Mouse (Mus musculus) heart, adult 2 months (tissue): ENCODE measurements around the gene Acp7. TPM values are rescaled to one million over a fixed set of nuclear protein-coding genes. Genes with fewer than 3 reads are reported as not detected.
A peak's percentile ranks its signal among the peaks of the same experiment; 100 is the strongest.

ENCODE experiments used
- DNase-seq, 2 experiments: peaks; one replicate each; pipeline ENCODE4 v3.0.0; 2021
- H3K27ac ChIP-seq: fragments of 200-600 bp; 2 replicates; pipeline ENCODE4 v1.8.1; 2022
- H3K27me3 ChIP-seq: fragments of 200-500 bp; 2 replicates; pipeline ENCODE4 v1.6.1; 2012; ENCODE audit warnings: mild to moderate bottlenecking, low read length, inconsistent platforms, mixed read lengths; ENCODE audit not compliant: control insufficient read depth, insufficient read depth
- H3K36me3 ChIP-seq: fragments of 200-500 bp; 2 replicates; pipeline ENCODE4 v1.6.1; 2012; ENCODE audit warnings: low read length, inconsistent platforms; ENCODE audit not compliant: control insufficient read depth, insufficient read depth
- H3K4me1 ChIP-seq: fragments of 200-500 bp; 2 replicates; pipeline ENCODE4 v1.6.1; 2011; ENCODE audit warnings: low read length; ENCODE audit not compliant: control insufficient read depth, insufficient read depth
- H3K4me3 ChIP-seq: fragments of 200-600 bp; 2 replicates; pipeline ENCODE4 v1.8.1; 2022
- H3K79me2 ChIP-seq: fragments of 200-500 bp; replicated peaks from 2 replicates; pipeline ENCODE4 v1.6.1; 2012; ENCODE audit warnings: mild to moderate bottlenecking, inconsistent platforms, low read length, moderate library complexity, mixed read lengths; ENCODE audit not compliant: control insufficient read depth, insufficient read depth
- H3K9ac ChIP-seq: fragments of 200-500 bp; 2 replicates; pipeline ENCODE4 v1.6.1; 2012; ENCODE audit warnings: low read depth, mild to moderate bottlenecking, control low read depth, inconsistent platforms, low read length, mixed read lengths
- CTCF ChIP-seq: fragments of 200-600 bp; IDR thresholded peaks from 2 replicates; pipeline ENCODE4 v1.8.1; 2022; ENCODE audit warnings: antibody characterized with exemption, mild to moderate bottlenecking, moderate library complexity
- EP300 ChIP-seq: fragments of 200-500 bp; IDR thresholded peaks from 2 replicates; pipeline ENCODE4 v1.6.1; 2011; ENCODE audit warnings: low read depth, low read length, control low read depth; ENCODE audit not compliant: insufficient read depth
- POLR2A ChIP-seq: fragments of 200-500 bp; IDR thresholded peaks from 2 replicates; pipeline ENCODE4 v1.6.1; 2011; ENCODE audit warnings: mild to moderate bottlenecking, low read depth, low read length, control low read depth; ENCODE audit not compliant: insufficient read depth
- WGBS: fragments of 180-500 bp; shearing (Covaris S2); methylation state at CpG from one replicate; pipeline ENCODE4 v1.1.7; 2018; 5-methylcytosine and 5-hydroxymethylcytosine counted together
- intact Hi-C: fragments of 180-260 bp; cut with DNase I; formaldehyde crosslinking; loops from one replicate; pipeline ENCODE4 v1.15.1; 2025
- polyA plus RNA-seq: library from polyadenylated mRNA; depleted of rRNA; stranded (reverse); fragments of >200 nt; gene quantifications from 2 replicates; pipeline ENCODE4 v1.2.3, GENCODE M21; 2012
- total RNA-seq, 2 experiments: library from RNA; stranded (reverse); gene quantifications; 2 replicates each; pipeline ENCODE4 v1.2.3; 2021

The Acp7 gene
- total and polyA plus RNA-seq, 3 experiments, result 0.49 TPM; not detected in 2

GRCm38 (mm10) chr7:28598951-28599350 is 32.2 kb downstream of the Acp7 start:
- H3K9ac ChIP-seq, result no peak overlapping the region
- no peak for DNase-seq
- no peaks in the 10 kb centered on the region for H3K27me3 ChIP-seq
- no peaks in the 10 kb centered on the region for H3K79me2 ChIP-seq
- H3K27ac ChIP-seq, result no peak overlapping the region
- H3K36me3 ChIP-seq, result no peaks in the 10 kb centered on the region
- 56% methylated on average over 2 of the region's 2 CpGs for WGBS
- peaks cover 8% of the 10 kb centered on the region for H3K4me1 ChIP-seq
- no peak overlapping the region for H3K4me3 ChIP-seq
- intact Hi-C loops, result loop anchor here (5.0 kb wide), 1 partner anchor 227 kb away; the partner anchor contains the start of gene Plekhg2
- no peak for TF ChIP-seq CTCF
- no peak for TF ChIP-seq POLR2A
- no peak for TF ChIP-seq EP300

- no peaks in the 10 kb centered on the region for H3K79me2 ChIP-seq
- TF ChIP-seq POLR2A (0 out of 2 replicates have a peak, but pooled peaks have one; percentile 24), CTCF (peak; percentile 64), EP300 (no peak)
- peak within 1 kb of the TSS; percentile 67 for H3K4me3 ChIP-seq
- H3K27ac ChIP-seq, result peak within 1 kb of the TSS; percentile 15
- H3K4me1 ChIP-seq, result peaks cover 12% of the 10 kb centered on the region
- DNase-seq, result peak; percentile 100
- intact Hi-C loops, result loop anchor here (5.0 kb wide), 1 partner anchor 226 kb away; the partner anchor contains the start of gene Plekhg2
- peak within 1 kb of the TSS; percentile 73 for H3K9ac ChIP-seq
- no peaks in the 10 kb centered on the region for H3K27me3 ChIP-seq
- H3K36me3 ChIP-seq, result no peaks in the 10 kb centered on the region
- WGBS, result under 1% methylated on average over 66 of the region's 66 CpGs
These were observed 33.3 kb downstream of the Acp7 start, which contains the start of the genes Samd4b and Pak4 for GRCm38 (mm10) chr7:28597642-28598446. TSS of gene Samd4b (minus strand) at chr7:28598144. TSS of gene Pak4 (minus strand) at chr7:28598185.

- Histone ChIP-seq H3K4me1 (peaks cover 15% of the 10 kb centered on the region), H3K27ac (no peak overlapping the region), H3K36me3 (no peaks in the 10 kb centered on the region), H3K27me3 (no peaks in the 10 kb centered on the region), H3K4me3 (peak overlapping the region; percentile 67), H3K9ac (no peak overlapping the region), H3K79me2 (no peaks in the 10 kb centered on the region)
- TF ChIP-seq POLR2A, result no peak
- TF ChIP-seq EP300, result no peak
- TF ChIP-seq CTCF, result no peak
- DNase-seq, result no peak
- intact Hi-C loops, result loop anchor here (5.0 kb wide), 1 partner anchor 225 kb away; the partner anchor contains the start of gene Plekhg2
- WGBS, result 17% methylated on average over 9 of the region's 9 CpGs
These were observed 33.9 kb downstream of the Acp7 start for GRCm38 (mm10) chr7:28597277-28597570.

- 73% methylated on average over 20 of the region's 20 CpGs for WGBS
- H3K27ac ChIP-seq, result no peak overlapping the region
- no peak for TF ChIP-seq EP300
- no peak for TF ChIP-seq POLR2A
- TF ChIP-seq CTCF, result no peak
- peaks cover 15% of the 10 kb centered on the region for H3K4me1 ChIP-seq
- no peak overlapping the region for H3K4me3 ChIP-seq
- intact Hi-C loops, result loop anchor here (5.0 kb wide), 1 partner anchor 224 kb away; the partner anchor contains the start of gene Plekhg2
- no peak for DNase-seq
- no peaks in the 10 kb centered on the region for H3K79me2 ChIP-seq
- H3K27me3 ChIP-seq, result no peaks in the 10 kb centered on the region
- no peaks in the 10 kb centered on the region for H3K36me3 ChIP-seq
- no peak overlapping the region for H3K9ac ChIP-seq
These were observed 34.5 kb downstream of the Acp7 start for GRCm38 (mm10) chr7:28596436-28597276.

DNA sequence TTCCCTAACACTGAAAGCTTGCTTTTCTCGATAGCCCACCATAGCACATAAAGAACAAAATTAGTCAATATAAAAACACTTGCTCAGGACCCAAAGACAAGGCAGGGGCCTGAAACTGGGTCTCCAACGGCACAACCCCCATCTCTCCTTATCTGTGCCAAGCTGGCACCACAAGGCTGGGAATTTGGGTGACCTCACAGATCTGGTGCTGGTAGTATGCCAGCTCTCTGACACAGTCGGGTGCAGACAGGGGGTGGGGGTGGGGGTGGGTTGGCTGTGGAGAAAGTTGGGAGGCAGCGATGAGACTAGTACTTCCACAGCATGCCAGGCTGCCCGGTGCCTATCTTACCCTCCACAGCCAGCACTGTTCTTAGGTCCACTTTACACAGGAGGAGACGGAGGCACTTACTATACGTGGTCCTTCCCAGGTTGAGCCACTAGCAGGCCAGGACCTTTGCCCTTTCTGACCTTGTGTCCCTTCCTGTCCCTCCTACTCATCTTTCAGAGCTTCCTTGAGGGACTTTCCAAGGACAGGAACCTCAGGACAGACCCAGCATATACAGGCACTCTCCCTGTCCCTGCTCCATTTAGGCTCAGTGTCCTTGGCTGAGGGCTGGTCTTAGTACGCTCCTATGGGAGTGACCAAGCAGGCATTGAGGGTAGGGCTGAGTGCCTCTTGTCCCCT is 35.2 kb downstream of the Acp7 start:
- intact Hi-C loops, result loop anchor here (5.0 kb wide), 1 partner anchor 224 kb away; the partner anchor contains the start of gene Plekhg2
- H3K27me3 ChIP-seq, result no peaks in the 10 kb centered on the region
- H3K27ac ChIP-seq, result no peak overlapping the region
- DNase-seq, result no peak
- WGBS, result 48% methylated on average over 8 of the region's 8 CpGs
- H3K9ac ChIP-seq, result no peak overlapping the region
- TF ChIP-seq POLR2A (no peak), EP300 (no peak), CTCF (no peak)
- H3K36me3 ChIP-seq, result no peaks in the 10 kb centered on the region
- peaks cover 15% of the 10 kb centered on the region for H3K4me1 ChIP-seq
- H3K79me2 ChIP-seq, result no peaks in the 10 kb centered on the region
- H3K4me3 ChIP-seq, result no peak overlapping the region
